Mouse (Mus musculus) left cerebral cortex, postnatal 4 days (tissue): ENCODE results near the gene Gm2663. TPM values are rescaled to one million over a fixed set of nuclear protein-coding genes. Genes with fewer than 3 reads are reported as not detected.

Source experiments
- total RNA-seq, 2 experiments: library from RNA; stranded (reverse); gene quantifications; 2 replicates each; pipeline ENCODE4 v1.2.3; 2021

Gm2663 gene
- total RNA-seq, 2 experiments from 2014 or later = not detected

Other genes with a start within 250 kb of the Gm2663 start
- not detected for gene Moxd2, start 112.0 kb downstream of the Gm2663 start, total RNA-seq
- gene Prss58, start 99.1 kb downstream of the Gm2663 start, total RNA-seq = not detected
- gene 1700074P13Rik, start 58.9 kb downstream of the Gm2663 start, total RNA-seq = not detected
- not detected for gene Gm4744, start 47.6 kb downstream of the Gm2663 start, total RNA-seq
- gene 1810009J06Rik, start 34.7 kb downstream of the Gm2663 start, total RNA-seq = not detected
- gene 2210010C04Rik, start 36.0 kb upstream of the Gm2663 start, total RNA-seq = not detected